Mouse (Mus musculus) thymus, postnatal 10 days (tissue): ENCODE measurements around the gene Zfp811.
A peak's percentile ranks its signal among the peaks of the same experiment; 100 is the strongest.
"Not testable (repeated sequence)": the region's sequence is repeated elsewhere in the genome, so short reads cannot be mapped to it uniquely, and the experiment has no call there.

ENCODE experiments used
- DNase-seq, 2 experiments: peaks; one replicate each; pipeline ENCODE4 v3.0.0; 2021; ENCODE audit warnings: low spot score in 2 of 2

Gene Zfp811

GRCm38 (mm10) chr17:32809544-32810374, at the start of gene Zfp811:
Gene Zfp811, minus strand, starts transcription at chr17:32809931.
- no peak for DNase-seq

- not testable (repeated sequence) for DNase-seq
Measured at GRCm38 (mm10) chr17:32856713-32857112, 47.0 kb upstream of the Zfp811 start.

GRCm38 (mm10) chr17:32851581-32851980, 41.9 kb upstream of the Zfp811 start:
- no peak for DNase-seq

- DNase-seq: no peak
Measured at GRCm38 (mm10) chr17:32841388-32841787, 31.7 kb upstream of the Zfp811 start.

- no peak for DNase-seq
Measured at GRCm38 (mm10) chr17:32839083-32839802, 29.5 kb upstream of the Zfp811 start.

- no peak for DNase-seq
Measured at GRCm38 (mm10) chr17:32830418-32830782, 20.7 kb upstream of the Zfp811 start.

- DNase-seq: peak; percentile 50 to 61
Measured at GRCm38 (mm10) chr17:32829540-32830417, 20.0 kb upstream of the Zfp811 start, which contains the start of gene Zfp799. Gene Zfp799, minus strand, starts transcription at chr17:32830261.

- DNase-seq: no peak
Measured at GRCm38 (mm10) chr17:32816074-32816784, 6.5 kb upstream of the Zfp811 start.

- DNase-seq: no peak
Measured at GRCm38 (mm10) chr17:32814136-32814535, 4.4 kb upstream of the Zfp811 start.

- no peak for DNase-seq
Measured at GRCm38 (mm10) chr17:32810648-32811047, 917 bp upstream of the Zfp811 start.

GRCm38 (mm10) chr17:32808921-32809320, 810 bp downstream of the Zfp811 start:
- no peak for DNase-seq

GRCm38 (mm10) chr17:32789244-32789643, 20.5 kb downstream of the Zfp811 start:
- DNase-seq: no peak

GRCm38 (mm10) chr17:32788576-32788975, 21.2 kb downstream of the Zfp811 start:
- DNase-seq: no peak

GRCm38 (mm10) chr17:32788094-32788559, 21.6 kb downstream of the Zfp811 start, which contains the start of gene Zfp871:
Gene Zfp871, minus strand, starts transcription at chr17:32788287.
- DNase-seq: peak; percentile 73 to 77

GRCm38 (mm10) chr17:32787436-32788093, 22.2 kb downstream of the Zfp811 start:
- DNase-seq: peak in 1 of 2 experiments; percentile 36

- DNase-seq: no peak
Measured at GRCm38 (mm10) chr17:32786944-32787343, 22.8 kb downstream of the Zfp811 start.

GRCm38 (mm10) chr17:32785656-32786055, 24.1 kb downstream of the Zfp811 start:
- DNase-seq: no peak

GRCm38 (mm10) chr17:32777564-32777963, 32.2 kb downstream of the Zfp811 start:
- DNase-seq: no peak

GRCm38 (mm10) chr17:32771213-32771612, 38.5 kb downstream of the Zfp811 start:
- DNase-seq: peak in 1 of 2 experiments; percentile 20

- DNase-seq: no peak
Measured at GRCm38 (mm10) chr17:32766422-32766821, 43.3 kb downstream of the Zfp811 start.
